Mouse (Mus musculus) G1E (cell line): ENCODE results near the gene Rap1b.

ENCODE experiments used
- CTCF ChIP-seq: IDR thresholded peaks from 2 replicates; pipeline ENCODE4 v1.5.1; 2012; ENCODE audit warnings: low read depth, low read length, inconsistent platforms, mixed read lengths
- POLR2AphosphoS5 ChIP-seq: IDR thresholded peaks from 2 replicates; pipeline ENCODE4 v1.6.1; 2012; ENCODE audit warnings: low read depth, low read length, inconsistent platforms; ENCODE audit not compliant: insufficient replicate concordance
- TAL1 ChIP-seq: conservative IDR thresholded peaks from 2 replicates; pipeline ENCODE4 v1.6.1; 2012; ENCODE audit warnings: low read depth, low read length, inconsistent platforms, mixed read lengths

GRCm38 (mm10) chr10:117808068-117808467 is 37.8 kb downstream of the Rap1b start:
- TF ChIP-seq POLR2AphosphoS5 (no peak), CTCF (no peak), TAL1 (no peak)
